Mouse (Mus musculus) heart, postnatal 4 days (tissue): Measurements from ENCODE around the gene Prune2. TPM values are rescaled to one million over a fixed set of nuclear protein-coding genes. Genes with fewer than 3 reads are reported as not detected.

ENCODE experiments used
- DNase-seq: peaks from one replicate; pipeline ENCODE4 v3.0.0; 2021
- total RNA-seq, 2 experiments: library from RNA; stranded (reverse); gene quantifications; 2 replicates each; pipeline ENCODE4 v1.2.3; 2021

The Prune2 gene
- total RNA-seq, 2 experiments from 2014 or later: 13.1 to 16.4 TPM

- DNase-seq: no peak
Measured at GRCm38 (mm10) chr19:17207141-17207540, 251.2 kb downstream of the Prune2 start.

DNA sequence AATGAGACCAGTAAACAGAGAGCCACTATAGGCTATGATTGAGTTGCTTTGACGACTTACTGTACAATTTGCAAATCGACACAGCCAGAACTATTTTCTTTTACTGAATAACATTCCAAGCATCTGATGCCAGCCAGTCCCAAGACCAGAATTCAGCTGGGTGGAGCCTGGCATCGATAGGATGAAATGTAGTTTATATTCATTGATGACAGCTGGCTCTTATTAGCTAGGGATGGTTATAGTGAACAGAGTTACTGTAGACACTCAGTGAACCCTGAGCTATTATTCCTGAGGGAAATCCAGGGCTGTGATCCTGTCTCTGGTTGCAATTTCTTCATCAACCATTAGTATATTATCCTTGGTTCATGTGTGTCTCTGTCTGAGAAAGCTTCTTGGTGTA is 254.6 kb downstream of the Prune2 start:
- DNase-seq: no peak

GRCm38 (mm10) chr19:17214896-17215520 is 259.1 kb downstream of the Prune2 start:
- no peak for DNase-seq

DNA sequence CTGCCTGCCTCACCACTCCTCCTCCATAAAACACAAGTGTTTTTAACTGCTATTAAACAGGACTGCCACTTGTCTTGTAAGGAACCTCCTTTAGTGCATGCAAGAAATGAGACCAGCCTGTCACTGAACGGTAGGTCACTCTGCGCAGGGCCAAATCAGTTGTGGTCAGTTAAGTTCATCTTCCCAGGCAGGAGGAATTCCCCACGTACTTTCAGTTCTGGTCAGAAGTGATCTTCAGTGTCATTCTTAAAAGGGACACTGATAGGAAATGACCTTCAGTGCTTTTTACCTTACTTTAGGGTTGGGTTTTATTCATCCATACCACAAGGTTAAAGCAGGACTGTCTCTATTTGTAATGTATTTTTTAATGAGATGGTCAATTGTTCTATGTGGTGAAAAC is 262.3 kb downstream of the Prune2 start:
- DNase-seq: no peak

GRCm38 (mm10) chr19:17223801-17224200 is 267.9 kb downstream of the Prune2 start:
- no peak for DNase-seq

DNA sequence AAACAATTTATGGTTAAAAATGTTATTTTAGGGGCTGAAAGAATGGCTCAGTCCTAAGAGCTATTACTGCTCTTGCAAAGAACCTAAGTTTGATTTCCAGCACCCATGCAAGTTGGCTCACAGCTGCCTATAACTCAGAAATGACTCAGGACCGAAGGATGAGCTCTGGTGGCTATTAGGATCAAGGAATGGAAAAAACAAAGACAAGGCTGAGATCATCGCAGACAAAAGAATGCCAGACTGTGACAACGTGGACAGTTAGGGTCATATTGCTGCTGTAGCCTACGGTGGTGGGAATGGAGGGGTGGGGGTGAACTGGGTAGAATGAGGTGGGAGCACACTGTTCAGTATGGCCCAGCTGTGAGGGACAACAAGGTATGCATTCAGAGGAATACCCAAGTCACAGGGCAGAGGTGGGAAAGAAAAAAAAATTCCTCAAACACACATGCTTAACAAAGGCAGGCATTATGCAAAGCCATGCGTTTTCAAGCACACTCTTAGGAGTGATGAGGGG is 269.7 kb downstream of the Prune2 start:
- no peak for DNase-seq

- DNase-seq: no peak
Measured at GRCm38 (mm10) chr19:17226096-17226495, 270.2 kb downstream of the Prune2 start.

GRCm38 (mm10) chr19:17230013-17230412 is 274.1 kb downstream of the Prune2 start:
- no peak for DNase-seq

DNA sequence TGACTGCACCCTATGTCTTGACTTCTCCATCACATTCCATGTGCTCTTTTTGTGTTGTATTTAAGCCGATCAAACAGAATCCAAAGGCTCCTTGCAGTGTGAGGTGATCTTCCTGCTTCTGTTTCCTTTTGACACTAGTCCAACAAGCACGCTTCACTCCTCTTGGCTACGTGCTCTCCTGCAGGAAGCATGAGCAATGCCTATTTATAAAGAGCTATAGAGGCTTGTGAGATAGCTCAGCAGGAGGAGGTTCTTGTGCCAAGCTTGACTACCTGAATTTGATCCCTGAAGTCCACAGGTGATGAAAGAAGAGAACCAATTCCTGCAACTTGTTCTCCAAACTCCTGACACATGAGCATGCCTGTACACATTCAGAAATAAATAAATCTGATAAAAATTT is 282.6 kb downstream of the Prune2 start:
- DNase-seq: no peak

GRCm38 (mm10) chr19:17240170-17241077 is 284.5 kb downstream of the Prune2 start:
- DNase-seq: no peak

DNA sequence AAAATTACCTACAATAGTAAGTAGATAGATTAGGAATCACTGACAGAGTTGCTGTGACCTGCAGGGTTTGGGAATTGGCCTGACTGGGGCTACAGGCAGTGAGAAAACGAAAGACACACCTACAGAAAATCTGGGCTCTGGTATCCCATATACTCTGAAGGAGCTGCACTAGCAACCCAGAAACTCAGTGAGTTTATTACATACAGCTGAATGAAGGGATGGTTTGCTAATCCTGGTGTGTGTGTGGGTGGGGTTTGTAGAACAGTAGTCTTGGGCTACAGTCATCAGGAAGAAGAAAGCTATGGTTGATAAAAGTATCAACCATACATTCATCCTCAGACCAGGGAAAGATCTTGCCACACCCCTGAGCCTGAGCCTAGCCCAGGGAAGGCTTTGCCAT is 285.3 kb downstream of the Prune2 start:
- DNase-seq: no peak

DNA sequence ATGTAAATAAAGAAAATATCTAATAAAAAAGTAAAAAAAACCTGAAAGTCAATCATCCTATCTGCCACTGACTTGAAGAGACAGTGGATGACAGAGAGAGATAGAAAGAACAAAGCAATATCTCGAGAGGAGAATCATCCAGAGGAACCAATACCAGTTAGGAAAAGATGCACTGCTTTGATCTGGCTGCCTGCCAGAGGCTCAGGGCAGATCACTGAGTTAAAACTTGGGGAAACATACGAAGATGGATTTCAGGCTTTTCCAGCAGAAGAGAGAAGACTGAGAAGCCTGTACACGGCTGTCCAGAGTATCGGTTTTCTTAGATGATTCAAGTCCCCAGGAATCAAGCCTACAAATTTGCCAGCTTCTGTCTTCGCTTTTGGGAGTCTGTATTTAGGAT is 287.0 kb downstream of the Prune2 start:
- DNase-seq: no peak

DNA sequence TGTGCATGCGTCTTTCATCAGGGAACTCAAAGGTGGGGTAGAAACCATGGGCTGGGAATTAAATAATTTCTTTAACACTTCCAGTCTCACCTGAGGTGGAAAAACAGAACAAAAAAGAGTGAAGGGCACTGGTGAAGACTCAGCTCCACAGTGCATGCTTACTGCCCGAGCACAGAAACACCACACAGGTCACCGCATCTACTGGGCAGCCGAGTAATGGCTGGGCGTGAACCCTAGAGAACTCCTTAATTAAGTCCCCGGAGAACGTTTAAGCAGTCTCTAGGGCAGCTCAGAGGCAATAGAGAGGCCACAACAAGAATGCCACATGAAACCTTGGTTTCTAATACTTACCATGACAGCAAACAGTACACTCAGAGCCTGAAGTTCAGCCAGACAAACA is 288.6 kb downstream of the Prune2 start:
- no peak for DNase-seq

- no peak for DNase-seq
Measured at GRCm38 (mm10) chr19:17247352-17247925, 291.5 kb downstream of the Prune2 start.

DNA sequence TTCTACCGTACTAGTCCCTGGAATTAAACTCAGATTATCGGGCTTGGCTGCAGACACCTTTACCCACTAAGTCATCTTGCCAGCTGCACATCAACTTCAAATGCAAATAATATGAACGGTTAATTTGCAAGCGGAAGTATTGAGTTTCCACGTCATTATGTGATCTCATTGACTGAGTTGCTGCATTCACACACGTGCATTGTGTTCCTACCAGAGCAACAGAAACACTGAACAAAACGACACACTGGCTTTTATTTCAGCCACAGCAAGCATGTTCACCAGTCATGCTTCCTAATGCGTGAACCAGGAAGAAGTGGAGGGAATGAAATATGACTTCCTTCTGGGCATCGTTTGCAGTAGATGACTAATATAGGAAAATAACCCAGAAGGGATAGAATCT is 293.8 kb downstream of the Prune2 start:
- no peak for DNase-seq

DNA sequence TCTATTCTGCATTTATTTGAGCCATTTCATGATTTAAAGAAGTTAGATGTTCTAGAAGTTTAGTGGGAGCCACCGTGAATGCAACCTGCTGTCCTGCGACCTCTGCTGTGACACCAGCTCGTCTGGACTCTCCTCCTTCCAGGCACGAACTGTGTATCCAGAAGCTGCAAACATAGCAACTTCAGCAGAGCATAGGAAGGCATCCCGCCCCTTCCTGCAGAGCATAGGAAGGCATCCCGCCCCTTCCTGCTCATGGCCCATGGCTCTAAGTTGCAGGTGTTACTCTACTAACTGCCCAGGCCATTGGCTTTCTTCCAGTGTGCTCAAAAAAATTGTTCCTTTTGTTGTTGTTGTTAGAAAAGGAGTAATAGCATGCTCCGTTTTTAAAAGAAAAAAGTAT is 294.9 kb downstream of the Prune2 start:
- DNase-seq: no peak

- no peak for DNase-seq
Measured at GRCm38 (mm10) chr19:17251453-17251852, 295.5 kb downstream of the Prune2 start.

GRCm38 (mm10) chr19:17252845-17253244 is 296.9 kb downstream of the Prune2 start:
- DNase-seq: no peak

- no peak for DNase-seq
Measured at GRCm38 (mm10) chr19:17255511-17255910, 299.6 kb downstream of the Prune2 start.

GRCm38 (mm10) chr19:17256388-17256787 is 300.5 kb downstream of the Prune2 start:
- no peak for DNase-seq

- DNase-seq: no peak
Measured at GRCm38 (mm10) chr19:17256867-17257266, 300.9 kb downstream of the Prune2 start.

GRCm38 (mm10) chr19:17263181-17263580 is 307.3 kb downstream of the Prune2 start:
- DNase-seq: no peak

- no peak for DNase-seq
Measured at GRCm38 (mm10) chr19:17263679-17264370, 307.9 kb downstream of the Prune2 start.
